Mouse (Mus musculus) mature B cell (primary cell): ENCODE data around the gene Taok3.

ENCODE experiments used
- in situ Hi-C: fragments of 300-500 bp; cut with MboI; formaldehyde crosslinking; loops from 2 replicates; pipeline ENCODE4 v1.14.3; 2019

The Taok3 gene

DNA sequence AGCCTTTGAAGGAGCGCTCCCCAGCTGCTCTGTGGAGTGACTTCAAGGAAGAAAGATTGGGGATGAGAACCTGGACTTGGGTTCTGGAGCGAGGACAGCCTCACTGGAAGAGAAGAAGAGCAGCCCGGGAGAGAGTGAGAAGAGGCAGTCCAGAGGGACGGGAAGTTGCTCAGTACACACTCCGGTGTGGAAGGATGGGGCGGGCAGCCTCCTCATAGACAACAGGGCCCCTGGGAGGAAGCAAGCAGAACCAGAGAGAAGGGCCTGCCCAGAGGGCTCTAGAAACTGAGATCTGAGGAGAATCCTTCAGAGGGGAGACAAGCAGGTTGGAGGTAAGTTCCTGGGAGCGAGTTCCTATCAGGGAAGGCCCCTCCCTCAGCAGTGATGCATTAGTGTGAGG is 20.4 kb downstream of the Taok3 start:
- in situ Hi-C loops = no loop called here

DNA sequence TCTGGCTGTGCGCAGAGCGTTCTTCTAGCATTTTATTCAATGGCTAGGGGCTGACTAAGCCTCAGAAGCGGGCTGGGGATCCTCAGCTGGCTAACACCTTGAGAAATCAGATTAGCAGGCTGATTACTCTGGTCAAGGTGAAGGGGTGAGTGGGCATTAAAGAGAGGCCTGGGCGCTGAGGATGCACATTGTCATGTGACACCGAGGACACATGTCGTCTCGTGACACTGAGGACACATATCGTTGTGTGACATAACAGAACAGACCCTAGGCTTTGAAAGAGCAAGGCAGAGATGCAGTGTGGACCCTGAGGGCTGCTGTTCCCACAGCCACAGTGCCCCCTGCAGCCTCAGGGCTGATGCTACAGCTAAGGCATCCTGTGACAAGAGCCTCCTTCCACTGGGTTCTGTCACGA is 23.8 kb downstream of the Taok3 start:
- in situ Hi-C loops = no loop called here

DNA sequence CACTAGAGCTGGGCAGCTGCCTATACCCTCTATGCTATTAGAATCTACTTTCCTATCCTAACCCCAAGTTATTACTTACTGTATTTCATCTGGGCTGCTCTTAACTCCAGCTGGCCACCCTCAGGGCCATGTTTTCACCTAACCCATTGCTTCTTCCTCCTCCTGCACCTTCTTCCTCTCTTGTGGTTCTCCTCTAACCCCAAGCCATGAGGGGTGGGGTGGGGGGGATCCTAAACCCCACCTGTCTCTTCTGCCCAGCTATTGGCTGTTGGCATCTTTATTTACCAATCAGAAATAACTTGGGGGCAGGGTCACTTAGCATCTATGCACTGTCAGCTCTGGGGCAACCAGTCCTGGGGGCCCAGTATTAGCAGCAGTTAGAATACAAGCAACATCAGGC is 26.2 kb downstream of the Taok3 start:
- in situ Hi-C loops = no loop called here

DNA sequence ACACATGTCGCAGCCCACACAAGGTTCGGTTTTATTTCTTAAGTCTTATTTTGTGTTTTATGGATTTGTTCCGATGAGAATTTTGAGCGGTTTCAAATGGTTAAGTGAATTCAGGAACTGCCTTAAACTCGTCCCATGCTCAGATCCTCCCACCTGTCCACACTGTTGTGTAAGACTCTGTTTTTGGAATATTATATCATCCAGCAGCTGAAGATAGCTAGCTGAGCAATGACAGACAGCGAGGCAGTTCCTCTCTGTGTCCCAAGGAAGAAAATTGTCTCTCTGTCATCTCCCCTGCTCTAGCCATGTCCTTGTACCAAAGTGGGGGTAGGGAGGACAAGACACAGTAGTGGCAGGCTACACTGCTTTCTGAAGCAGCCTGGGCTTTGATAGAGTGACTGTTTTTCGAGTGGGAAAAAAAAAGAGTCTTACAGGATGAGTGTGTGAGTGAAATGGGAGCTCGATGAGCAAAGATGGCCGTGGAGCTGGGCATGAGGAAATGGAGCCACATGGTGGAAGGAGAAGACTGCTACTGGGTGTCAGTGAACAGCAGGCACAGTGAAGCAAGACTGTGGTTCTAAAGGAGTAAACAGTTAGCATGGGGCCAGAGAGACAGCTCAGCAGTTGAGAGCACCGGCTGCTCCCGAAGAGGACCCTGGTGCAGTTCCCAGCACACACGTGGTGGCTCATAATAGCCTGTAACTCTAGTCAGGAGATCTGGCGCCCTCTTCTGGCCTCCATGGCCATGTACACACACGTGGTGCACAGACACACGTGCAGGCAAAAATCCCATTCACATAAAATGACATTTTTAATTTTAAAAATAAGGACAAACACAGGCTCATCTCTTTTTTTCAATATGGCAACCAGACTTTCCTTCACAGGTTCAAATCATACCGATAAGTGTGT is 27.5 kb downstream of the Taok3 start:
- in situ Hi-C loops = no loop called here

DNA sequence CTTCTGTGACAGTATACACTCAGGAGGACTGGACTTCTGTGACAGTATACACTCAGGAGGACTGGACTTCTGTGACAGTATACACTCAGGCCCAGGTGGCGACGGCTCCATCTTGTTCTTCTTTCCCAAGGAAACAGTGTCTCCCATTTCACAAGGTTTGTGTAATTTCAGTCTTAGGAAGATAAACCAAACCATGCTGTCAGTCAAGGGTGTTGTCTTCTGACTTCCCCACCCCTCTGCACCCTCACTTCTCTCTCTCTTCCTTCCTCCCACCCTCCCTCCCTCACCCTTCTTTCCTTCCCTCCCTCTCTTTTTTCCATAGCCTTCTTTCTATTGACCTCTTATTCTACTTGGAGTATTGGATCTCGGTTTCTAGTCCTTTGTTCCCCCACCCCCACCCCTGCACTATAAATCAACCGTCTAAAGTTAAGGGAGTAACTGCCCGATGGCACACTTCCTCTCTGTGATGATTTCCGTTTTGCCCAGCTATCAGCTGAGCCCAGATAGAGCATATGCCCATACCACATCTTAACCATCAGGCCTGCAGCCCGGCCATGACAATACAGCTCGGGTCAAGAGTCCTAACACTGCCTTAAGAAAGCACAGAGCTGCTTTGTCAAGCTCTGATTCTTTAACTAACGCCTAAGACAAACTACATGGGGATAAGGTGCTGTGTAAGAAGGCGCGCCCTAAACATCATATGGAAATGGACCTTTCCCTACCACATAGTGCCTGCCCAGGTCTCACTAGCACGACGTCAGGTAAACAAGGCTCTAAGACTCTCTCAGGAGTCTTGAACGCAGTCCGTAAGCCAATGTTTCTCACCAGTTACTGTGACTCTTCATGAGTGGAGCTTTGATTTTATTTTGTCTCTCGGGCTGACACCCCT is 29.4 kb downstream of the Taok3 start:
- in situ Hi-C loops = no loop called here

DNA sequence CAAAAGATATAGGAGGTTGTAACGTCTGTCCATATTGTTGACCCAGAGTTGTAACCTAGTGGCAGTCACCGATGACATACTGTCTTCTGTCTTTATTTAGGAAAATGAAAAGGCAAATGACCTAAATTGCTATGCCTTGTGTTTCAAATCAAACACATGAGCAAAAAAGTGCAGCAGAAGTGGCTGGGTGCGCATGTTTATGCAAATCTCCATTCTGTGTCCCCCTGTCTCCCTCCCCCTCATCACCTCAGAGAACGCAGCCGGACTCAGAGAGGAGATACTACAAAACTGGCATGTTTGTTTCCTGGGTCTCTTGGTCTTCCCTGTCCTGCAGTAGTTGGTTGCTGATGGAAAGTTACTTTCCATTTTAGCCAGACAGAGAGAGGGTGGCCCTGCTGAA is 30.1 kb downstream of the Taok3 start:
- in situ Hi-C loops = no loop called here

DNA sequence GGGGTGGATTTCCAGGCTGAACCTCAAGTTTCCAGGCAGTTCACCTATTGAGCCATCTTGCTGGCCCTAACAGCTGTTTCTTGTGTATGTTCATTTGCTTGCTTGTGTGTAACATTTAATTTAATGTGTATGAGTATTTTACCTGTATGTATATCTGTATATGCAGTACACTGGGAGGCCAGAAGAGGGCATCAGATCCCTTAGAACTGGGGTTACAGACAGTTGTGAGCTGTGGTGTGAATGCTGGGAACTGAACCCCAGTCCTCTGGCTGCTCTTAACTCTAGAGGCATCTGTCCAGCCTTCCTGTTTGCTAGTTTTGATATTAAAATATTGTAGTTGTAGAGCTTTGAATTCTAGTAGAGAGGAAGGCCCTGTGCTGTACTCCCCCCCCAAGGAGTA is 33.0 kb downstream of the Taok3 start:
- in situ Hi-C loops = no loop called here

DNA sequence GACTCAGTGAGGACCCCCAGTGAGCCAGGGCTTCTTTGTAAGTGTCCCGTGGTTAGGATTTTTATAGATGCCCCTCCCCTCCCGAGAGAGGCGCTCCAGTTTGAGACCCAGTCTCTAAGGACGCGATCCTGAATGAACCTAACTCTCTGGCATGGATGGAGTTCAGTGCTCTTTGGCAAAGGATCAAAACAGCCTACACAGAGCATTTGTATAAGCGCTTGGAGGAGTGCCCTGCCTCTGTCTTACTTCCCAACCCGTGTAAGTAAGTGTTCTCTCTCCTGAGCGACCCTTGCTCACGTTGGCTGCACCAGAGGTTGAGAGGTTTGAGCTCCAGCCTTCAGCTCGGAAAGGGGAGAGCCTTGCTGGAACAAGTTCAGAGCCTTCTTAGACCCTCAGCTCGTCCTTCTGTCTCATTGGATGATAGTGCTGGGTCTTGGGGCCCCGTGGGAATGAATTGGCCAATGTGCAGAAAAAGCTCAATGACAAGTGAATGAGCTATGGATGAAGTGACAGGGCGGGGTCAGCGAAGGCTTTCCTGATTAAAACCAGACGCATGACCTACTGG is 33.7 kb downstream of the Taok3 start:
- in situ Hi-C loops = no loop called here

DNA sequence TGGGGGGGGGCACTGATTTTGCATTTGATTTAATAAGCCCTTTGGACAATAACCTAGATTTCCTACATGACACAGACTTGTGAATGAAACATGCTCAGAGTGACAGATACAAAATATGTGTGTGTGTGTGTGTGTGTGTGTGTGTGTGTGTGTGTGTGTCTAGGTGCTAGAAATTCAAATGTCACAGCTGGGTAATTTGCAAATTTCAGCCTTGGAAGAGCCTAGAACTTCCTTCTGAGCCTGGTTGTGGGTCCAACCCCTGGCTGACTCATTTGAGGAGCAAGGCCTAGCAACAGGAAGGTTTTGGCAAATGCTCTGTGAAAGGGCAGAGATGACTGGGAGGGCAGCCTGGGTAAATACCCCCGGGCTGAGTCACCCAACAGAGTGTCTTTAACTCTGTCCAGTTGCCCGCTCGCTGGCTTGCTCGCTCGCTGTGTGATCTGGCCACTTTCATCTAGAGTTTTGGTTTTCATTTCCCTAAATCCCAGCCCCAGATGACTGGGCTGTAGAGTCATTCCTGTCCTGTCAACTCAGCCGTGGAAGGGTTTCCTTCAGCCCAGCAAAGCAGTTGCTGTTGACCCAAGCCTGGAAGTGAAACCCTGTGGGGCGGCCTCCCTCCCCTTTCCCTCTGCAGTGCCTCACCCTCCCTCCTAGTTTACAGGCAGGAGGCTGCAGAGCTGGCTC is 38.5 kb downstream of the Taok3 start:
- in situ Hi-C loops = no loop called here

DNA sequence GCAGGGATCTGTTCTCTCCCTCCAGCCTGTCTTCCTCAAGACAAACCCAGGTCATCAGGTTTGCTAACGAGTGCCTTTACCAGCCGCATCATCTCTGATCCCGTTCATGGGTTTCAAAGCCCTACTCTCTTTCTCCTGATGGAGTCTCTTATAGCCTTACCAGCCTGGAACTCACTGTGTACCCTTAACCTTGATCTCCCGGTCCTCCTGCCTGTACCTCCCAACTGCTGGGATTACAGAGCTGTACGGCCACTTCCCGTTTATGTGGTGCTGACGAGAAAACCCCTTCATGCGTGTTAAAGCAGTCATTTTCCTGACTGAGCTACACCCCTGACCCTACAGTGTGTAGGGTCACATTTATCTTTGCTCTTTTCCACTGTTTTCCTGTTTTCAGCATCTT is 39.4 kb downstream of the Taok3 start:
- in situ Hi-C loops = no loop called here

DNA sequence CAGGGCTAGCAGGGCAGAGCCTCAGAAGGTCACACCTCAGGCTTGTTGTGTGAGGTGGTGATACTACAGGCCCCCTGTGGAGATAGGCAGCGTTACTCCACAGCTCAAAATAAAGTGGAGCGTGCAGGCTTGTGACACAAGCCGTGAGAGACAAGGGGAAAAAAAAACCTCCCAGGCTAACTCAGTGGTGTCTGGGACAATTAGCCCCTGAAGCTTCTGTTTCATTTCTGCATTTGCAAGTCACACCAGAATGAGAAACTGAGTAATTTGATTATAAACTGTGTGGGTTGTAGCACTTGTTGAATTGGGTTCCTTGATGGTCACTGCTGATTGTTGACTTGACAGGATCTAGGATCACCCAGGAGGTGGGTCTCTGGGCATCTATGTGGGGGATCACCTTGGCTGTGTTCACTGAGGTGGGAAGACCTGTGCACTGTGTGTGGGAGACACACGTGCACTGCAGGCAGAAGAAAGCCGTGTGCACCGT is 39.9 kb downstream of the Taok3 start:
- in situ Hi-C loops = loop anchor here (5.0 kb wide), 1 partner anchor 43 kb away; the partner anchor contains the start of gene Suds3

DNA sequence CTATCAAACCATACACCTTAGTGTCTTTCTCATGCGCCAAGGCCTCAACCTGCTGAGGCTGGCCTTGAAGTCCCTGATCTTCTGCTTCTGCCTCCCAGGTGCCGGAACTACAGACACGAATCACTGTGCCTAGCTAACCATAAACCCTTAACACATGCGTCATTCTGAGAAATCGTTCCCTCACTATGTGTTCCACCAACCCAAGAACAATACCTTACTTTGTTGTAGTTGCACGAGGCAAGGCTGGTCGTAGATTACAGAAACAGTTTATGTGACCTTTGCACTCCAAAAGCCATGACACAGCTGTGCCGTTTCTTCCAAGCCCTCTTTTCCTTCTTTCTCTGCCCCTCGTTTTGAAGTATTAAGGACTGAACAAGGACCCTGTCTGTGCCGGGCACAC is 40.6 kb downstream of the Taok3 start:
- in situ Hi-C loops = loop anchor here (5.0 kb wide), 1 partner anchor 43 kb away; the partner anchor contains the start of gene Suds3

DNA sequence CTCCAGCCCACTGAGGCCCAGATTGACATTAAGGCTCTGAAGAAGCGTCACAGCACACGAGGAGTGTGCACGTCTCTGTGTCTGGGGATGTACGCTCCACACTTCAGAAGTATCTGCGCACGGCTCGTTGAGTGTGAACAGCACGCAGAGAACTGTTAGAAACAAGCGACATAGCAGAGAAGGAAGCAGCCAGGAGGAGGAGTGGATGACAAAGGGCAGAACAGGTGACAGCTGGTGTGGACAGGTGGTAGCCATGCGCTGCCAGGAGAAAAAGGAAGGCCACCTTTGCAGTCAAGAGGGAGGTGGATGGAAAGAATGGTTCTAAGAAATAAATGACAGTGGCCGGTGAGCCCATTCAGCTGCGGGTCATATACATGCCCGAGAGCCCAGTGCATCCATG is 43.9 kb downstream of the Taok3 start:
- in situ Hi-C loops = loop anchor here (5.0 kb wide), 1 partner anchor 46 kb away; the partner anchor contains the start of gene Suds3

DNA sequence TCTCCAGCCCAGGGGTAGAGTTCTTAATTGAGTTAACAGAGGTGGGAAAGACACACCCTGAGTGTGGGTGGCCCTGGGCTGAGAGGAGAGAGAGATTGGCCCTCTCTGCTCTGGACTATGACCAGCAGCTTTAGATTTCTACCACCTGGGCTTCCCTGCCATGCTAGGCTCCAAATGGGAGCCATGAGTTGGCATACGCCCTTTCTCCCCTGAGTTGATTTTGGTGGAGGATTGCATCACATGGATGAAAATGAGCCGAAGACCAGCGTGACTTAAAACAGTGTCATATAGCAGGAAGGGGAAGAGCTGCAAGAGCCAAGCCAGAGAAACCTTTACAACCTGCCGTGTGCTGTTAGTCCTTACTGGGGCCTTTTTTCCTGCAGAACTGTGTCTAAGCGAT is 44.6 kb downstream of the Taok3 start:
- in situ Hi-C loops = loop anchor here (5.0 kb wide), 1 partner anchor 47 kb away; the partner anchor contains the start of gene Suds3

DNA sequence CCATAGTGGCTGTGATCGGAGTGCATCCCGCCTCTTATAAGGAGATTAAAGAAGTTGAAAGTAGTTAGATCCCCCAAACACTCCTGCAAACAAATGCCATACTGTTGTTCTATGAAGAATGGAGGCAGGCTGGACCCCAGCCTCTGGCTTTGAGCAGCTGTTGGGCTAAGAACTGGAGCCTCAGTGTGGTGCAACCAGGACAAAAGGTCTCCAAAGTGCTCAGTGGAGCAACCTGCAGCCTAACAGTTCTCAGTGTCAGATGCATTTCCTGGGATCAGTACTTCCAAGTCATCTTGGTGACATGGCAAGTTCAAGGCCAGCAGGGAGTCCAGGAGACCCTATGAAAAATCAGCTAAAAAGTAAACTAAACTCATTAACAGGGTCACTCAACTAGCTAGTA is 45.0 kb downstream of the Taok3 start:
- in situ Hi-C loops = loop anchor here (5.0 kb wide), 1 partner anchor 48 kb away; the partner anchor contains the start of gene Suds3

DNA sequence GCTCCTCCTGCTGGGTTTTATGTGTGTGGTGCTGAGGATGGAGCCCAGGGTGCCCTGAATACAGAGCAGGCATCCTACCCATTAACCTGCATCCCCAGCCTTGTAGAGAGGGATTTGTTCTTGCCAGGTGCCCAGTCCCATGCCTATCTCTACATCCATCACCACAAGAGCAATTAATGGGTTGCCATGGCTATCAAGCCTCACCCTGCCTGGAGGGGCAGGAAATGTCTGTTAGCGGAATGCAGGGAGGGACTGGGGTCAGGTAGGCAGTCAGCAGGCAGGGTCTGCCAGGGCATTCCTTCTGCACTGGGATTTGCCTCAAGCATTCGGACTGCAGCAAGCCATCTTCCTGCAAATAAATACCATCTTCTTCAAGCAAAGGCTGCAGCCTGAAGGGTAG is 46.0 kb downstream of the Taok3 start:
- in situ Hi-C loops = no loop called here

DNA sequence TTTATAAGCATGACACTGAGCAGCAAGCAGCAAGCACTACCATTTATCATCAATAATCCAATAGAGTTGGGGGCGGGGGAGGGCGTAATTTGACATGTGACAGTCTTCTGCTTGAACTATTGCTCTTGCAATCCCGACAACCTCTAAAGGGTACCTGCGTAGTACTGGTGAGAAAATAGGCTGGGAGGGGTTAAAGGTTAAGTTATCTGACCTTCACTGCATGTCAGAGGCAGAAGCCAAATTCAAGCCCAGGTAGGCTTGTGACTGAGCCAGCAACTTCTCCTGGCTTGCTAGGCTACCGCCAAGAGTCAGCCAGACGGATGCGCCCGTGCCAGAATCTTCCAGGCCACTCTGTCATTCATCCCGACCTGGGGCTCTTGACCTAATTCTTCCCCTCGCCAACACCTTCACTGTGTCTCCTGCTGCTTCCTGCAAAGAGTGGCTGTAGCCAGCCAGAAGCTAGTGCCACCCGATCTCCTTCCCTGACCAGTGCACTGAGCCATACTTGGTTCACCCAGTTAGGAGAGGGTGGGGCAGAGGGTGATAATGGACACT is 47.0 kb downstream of the Taok3 start:
- in situ Hi-C loops = no loop called here

DNA sequence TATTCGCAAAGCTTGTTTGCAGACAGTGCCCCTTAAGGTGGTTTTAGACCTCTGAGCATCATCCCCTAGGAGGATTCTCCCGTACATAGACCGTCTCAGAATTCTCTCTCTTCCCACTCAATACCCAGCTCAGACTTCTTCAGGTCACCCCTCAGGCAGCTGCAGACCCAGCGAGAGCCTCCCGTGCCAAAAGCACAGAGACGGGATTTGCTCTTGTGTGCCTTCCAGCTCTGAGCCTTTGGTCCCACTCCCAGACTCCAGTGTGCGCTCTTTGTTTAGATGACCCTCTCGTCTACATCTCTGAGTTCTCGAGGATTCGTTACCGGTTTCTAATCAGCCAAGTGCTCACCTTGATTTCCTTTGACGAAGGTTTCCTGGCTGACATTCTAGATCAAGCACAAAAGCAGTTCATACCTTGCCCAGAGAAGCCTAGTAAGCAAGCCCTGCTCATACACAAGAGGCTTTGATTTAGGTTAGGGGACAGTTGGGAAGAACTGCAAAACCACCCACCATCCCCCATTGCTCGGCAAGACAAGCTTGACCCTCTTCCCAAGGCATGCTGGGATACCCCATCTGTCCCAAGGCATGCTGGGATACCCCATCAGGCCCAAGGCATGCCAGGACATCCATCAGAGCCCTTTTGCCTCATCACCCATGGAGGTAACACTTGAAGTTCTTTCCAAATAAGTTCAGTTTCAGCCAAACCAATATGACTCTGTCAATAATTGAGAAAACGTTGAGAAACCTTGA is 48.6 kb downstream of the Taok3 start:
- in situ Hi-C loops = no loop called here

DNA sequence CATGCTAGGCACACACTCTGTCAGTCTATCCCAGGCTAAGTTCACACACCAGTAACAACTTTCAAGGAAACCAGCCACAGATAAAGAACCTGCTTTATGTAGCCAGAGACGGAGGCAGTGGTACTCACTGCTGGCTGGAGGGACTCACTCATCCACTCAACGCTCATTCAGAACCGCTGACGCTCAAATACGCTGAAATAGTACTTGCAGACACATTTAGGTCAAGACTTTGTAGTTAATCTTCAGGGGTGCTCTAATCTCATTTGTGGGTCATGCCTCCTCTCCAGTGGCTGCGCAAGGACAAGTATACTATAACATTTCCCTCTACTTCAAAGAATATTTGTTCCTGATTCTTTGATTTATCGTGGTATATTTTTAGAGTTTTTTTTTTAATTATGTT is 54.1 kb downstream of the Taok3 start:
- in situ Hi-C loops = no loop called here

DNA sequence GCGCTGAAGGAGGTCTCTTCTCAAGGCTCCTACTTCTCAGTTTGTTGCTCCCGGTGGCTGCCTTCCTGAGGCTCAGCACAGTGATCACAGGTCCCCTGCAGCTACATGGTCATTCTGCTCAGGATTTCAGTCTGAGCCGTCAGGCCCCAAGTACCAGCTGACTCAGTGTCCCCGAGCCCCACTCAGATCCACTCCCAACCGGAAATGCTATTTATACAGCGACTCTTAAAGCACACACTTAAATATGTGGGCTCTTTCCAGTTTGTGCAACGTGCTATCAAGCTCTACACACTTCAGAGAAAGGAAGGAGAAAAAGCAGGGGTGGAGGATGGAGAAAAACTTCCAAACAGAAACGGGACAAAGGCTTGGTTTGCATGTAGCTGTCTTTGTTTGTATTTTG is 56.0 kb downstream of the Taok3 start:
- in situ Hi-C loops = no loop called here
